Mouse (Mus musculus) cerebellum, adult 2 months (tissue): ENCODE data around the gene Gas2l3.

Experiments
- CTCF ChIP-seq: fragments of 200-500 bp; IDR thresholded peaks from 2 replicates; pipeline ENCODE4 v1.5.1; 2011; ENCODE audit warnings: low read depth, mild to moderate bottlenecking, control low read depth, low read length, moderate library complexity, borderline replicate concordance; ENCODE audit not compliant: insufficient read depth
- POLR2A ChIP-seq: fragments of 200-500 bp; IDR thresholded peaks from 2 replicates; pipeline ENCODE4 v1.6.1; 2011; ENCODE audit warnings: low read length, control low read depth, borderline replicate concordance; ENCODE audit not compliant: insufficient read depth

- no peak for TF ChIP-seq CTCF
- no peak for TF ChIP-seq POLR2A
Measured at GRCm38 (mm10) chr10:89432743-89433142, 11.0 kb downstream of the Gas2l3 start.
